Mouse (Mus musculus): ENCODE measurements around the gene Iqsec2.

- no peak for TF ChIP-seq POLR2A (IDR thresholded peaks at IDR 0.05; ENCODE audit: control insufficient read depth in 1 of 2, insufficient read depth in 1 of 2, low read depth in 1 of 2, low read length in 2 of 2, poor library complexity in 1 of 2)
- no peak for TF ChIP-seq GATA1 (IDR thresholded peaks at IDR 0.05; ENCODE audit: low read depth, low read length)
- no peak for TF ChIP-seq TCF12 (IDR thresholded peaks at IDR 0.05; ENCODE audit: low read depth, low read length)
- no peak for TF ChIP-seq EP300 (IDR thresholded peaks at IDR 0.05; ENCODE audit: low read depth in 1 of 2, low read length in 2 of 2)
- TF ChIP-seq CTCF (IDR thresholded peaks at IDR 0.05 in 2 of 3, conservative IDR thresholded peaks at IDR 0.05 in 1 of 3; ENCODE audit: control insufficient read depth in 1 of 3, insufficient read depth in 1 of 3, low read depth in 2 of 3, low read length in 3 of 3, poor library complexity in 1 of 3, severe bottlenecking in 1 of 3) = no peak
- TF ChIP-seq MAFK (IDR thresholded peaks at IDR 0.05; ENCODE audit: borderline replicate concordance, low read depth, low read length) = no peak
- TF ChIP-seq SMC3 (IDR thresholded peaks at IDR 0.05; ENCODE audit: low read depth, low read length) = no peak
- no peak for TF ChIP-seq MAZ (IDR thresholded peaks at IDR 0.05; ENCODE audit: low read depth, low read length)
- no peak for TF ChIP-seq RAD21 (IDR thresholded peaks at IDR 0.05; ENCODE audit: low read depth, low read length)
- no peak for TF ChIP-seq ZMIZ1 (IDR thresholded peaks at IDR 0.05; ENCODE audit: low read depth, low read length)
Observed at GRCm38 (mm10) chrX:152168521-152168920, 24.5 kb downstream of the Iqsec2 start.

Measured in MEL (cell line).